Mouse (Mus musculus): ENCODE data around the gene Ptpro.

DNA sequence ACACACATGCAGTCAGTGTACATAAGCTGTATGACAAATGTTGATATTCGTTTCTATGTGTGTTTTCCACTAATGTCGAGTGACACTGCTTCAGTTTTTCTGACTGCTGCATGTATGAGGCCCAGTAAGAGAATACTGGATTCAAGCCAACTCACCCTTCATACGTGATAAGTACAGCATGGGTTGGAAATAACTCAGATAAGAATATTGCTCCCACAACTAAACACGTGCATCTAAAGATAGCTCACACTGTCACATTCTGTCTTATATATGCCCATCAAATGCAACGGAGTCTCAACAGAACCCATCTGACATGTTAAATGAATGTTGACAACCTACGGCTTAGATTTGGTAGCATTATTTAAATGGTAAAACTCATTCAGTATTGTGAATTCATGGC is 65.4 kb downstream of the Ptpro start:
- TF ChIP-seq GATA1 (IDR thresholded peaks at IDR 0.05; ENCODE audit: low read length) (no peak), TAL1 (IDR thresholded peaks at IDR 0.05; ENCODE audit: low read length) (no peak)
